Mouse (Mus musculus) liver, embryonic 16.5 days (tissue): ENCODE measurements around the gene Pttg1ip. TPM values are rescaled to one million over a fixed set of nuclear protein-coding genes. Genes with fewer than 3 reads are reported as not detected.
A peak's percentile ranks its signal among the peaks of the same experiment; 100 is the strongest.

Source experiments
- ATAC-seq: fragments of 200-750 bp; cut with Nextera tagmentation; 2 replicates; pipeline ENCODE4 v1.8.0; 2017; ENCODE audit warnings: low read depth, mild to moderate bottlenecking, moderate number of reproducible peaks, moderate library complexity
- H3K27ac ChIP-seq: fragments of 300-500 bp; sonication (generic); 2 replicates; pipeline ENCODE4 v1.5.1; 2014; ENCODE audit warnings: mild to moderate bottlenecking, low read length
- H3K27me3 ChIP-seq: fragments of 300-500 bp; sonication (generic); 2 replicates; pipeline ENCODE4 v1.6.1; 2014; ENCODE audit warnings: low read depth, low read length, mixed read lengths; ENCODE audit not compliant: control insufficient read depth, insufficient read depth
- H3K36me3 ChIP-seq: fragments of 300-500 bp; sonication (generic); 2 replicates; pipeline ENCODE4 v1.6.1; 2014; ENCODE audit warnings: mild to moderate bottlenecking; ENCODE audit not compliant: control insufficient read depth, insufficient read depth
- H3K4me1 ChIP-seq: fragments of 300-500 bp; sonication (generic); 2 replicates; pipeline ENCODE4 v1.6.1; 2014; ENCODE audit warnings: low read depth, low read length, mixed read lengths; ENCODE audit not compliant: control insufficient read depth
- H3K4me2 ChIP-seq: fragments of 300-500 bp; sonication (generic); 2 replicates; pipeline ENCODE4 v1.6.1; 2014; ENCODE audit warnings: low read depth, low read length, mixed read lengths
- H3K4me3 ChIP-seq: fragments of 300-500 bp; sonication (generic); 2 replicates; pipeline ENCODE4 v1.5.1; 2014; ENCODE audit warnings: low read depth, mild to moderate bottlenecking, low read length
- H3K9ac ChIP-seq: fragments of 300-500 bp; sonication (generic); 2 replicates; pipeline ENCODE4 v1.6.1; 2014; ENCODE audit warnings: low read depth, low read length
- H3K9me3 ChIP-seq: fragments of 300-500 bp; sonication (generic); replicated peaks from 2 replicates; pipeline ENCODE4 v1.6.1; 2016; ENCODE audit warnings: low read length; ENCODE audit not compliant: control insufficient read depth
- WGBS: fragments of 180-500 bp; shearing (Covaris S2); extraction: QIAGEN DNeasy Blood & Tissue Kit; methylation state at CpG from one replicate; pipeline ENCODE4 v1.1.7; 2014; ENCODE audit not compliant: insufficient replicate concordance; 5-methylcytosine and 5-hydroxymethylcytosine counted together
- polyA plus RNA-seq: library from polyadenylated mRNA; unstranded; fragments of >200 nt; fragmentation: Nextera tagmentation; extraction: Ambion mirVana; gene quantifications from 2 replicates; pipeline ENCODE4 v1.2.1, GENCODE M21; 2015

Gene Pttg1ip
- polyA plus RNA-seq, 1 experiment from 2014 or later = 94.5 TPM

DNA sequence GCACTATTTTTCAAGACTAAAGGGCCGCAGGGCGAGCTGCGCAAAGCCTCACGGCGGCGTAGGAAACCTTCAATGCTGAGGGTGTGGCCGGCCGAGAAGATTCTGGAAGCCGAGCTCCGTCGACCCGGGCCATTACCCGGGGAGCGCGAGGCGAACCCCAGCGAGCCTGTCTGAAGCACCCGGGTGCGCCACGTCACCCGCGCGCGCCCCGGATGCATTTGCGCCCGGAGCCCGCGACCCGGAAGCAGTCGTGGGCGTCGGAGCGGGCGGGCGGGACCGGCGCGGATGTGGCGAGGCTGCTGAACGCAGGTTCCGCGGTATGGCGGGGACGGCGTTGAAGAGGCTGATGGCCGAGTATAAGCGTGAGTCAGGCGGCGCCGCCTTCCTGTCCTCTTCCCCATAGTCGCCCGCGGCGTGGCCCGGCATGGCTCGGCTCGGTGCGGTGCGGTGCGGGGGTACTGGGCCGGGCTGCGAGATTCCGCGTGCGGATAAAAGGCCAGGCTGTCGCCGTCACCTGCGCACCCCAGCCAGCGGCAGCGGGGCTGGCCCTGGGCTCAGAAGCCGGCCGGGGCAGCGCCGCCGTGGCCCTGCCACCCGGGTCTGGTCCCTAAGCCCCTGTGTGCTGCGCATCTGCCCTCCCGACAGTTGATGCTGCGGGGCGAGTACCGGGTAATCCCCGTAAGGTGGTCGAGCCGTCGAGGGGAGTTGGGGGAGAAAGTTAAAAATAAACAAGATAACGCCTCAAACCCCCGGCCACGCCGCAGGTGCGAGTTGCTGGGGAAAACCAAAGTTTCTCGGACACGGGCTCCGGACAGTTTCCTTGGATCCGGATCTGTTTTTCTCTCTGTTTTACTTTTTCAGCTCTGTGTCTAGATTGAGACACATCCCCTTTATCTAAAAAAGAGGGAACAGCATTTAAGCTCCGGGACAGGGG, 40.8 kb downstream of the Pttg1ip start, which contains the start of gene Ube2g2:
TSS of gene Ube2g2 (plus strand) at position 221 of the 934 bp plus-strand sequence.
- Histone ChIP-seq H3K27ac (peak within 1 kb of the TSS; percentile 93), H3K4me1 (peaks cover 36% of the 10 kb centered on the region), H3K9me3 (no peaks in the 10 kb centered on the region), H3K4me3 (peak within 1 kb of the TSS; percentile 85), H3K36me3 (peaks cover 2% of the 10 kb centered on the region; the same call in 1 of the 2 replicates), H3K4me2 (peak within 1 kb of the TSS; percentile 70), H3K9ac (peak within 1 kb of the TSS; percentile 92), H3K27me3 (no peaks in the 10 kb centered on the region)
- WGBS = under 1% methylated on average over 95 of the region's 96 CpGs
- peak; percentile 94 for ATAC-seq

GRCm38 (mm10) chr10:77623069-77623492, 41.6 kb downstream of the Pttg1ip start:
- no peaks in the 10 kb centered on the region for H3K9me3 ChIP-seq
- peaks cover 34% of the 10 kb centered on the region for H3K4me1 ChIP-seq
- H3K4me3 ChIP-seq = peak overlapping the region; percentile 85
- no peak for ATAC-seq
- H3K36me3 ChIP-seq = no peaks in the 10 kb centered on the region
- peak overlapping the region; percentile 62 for H3K4me2 ChIP-seq
- H3K27me3 ChIP-seq = no peaks in the 10 kb centered on the region
- H3K9ac ChIP-seq = peak overlapping the region; percentile 92
- peak overlapping the region; percentile 93 for H3K27ac ChIP-seq
- 11% methylated on average over 8 of the region's 8 CpGs for WGBS

DNA sequence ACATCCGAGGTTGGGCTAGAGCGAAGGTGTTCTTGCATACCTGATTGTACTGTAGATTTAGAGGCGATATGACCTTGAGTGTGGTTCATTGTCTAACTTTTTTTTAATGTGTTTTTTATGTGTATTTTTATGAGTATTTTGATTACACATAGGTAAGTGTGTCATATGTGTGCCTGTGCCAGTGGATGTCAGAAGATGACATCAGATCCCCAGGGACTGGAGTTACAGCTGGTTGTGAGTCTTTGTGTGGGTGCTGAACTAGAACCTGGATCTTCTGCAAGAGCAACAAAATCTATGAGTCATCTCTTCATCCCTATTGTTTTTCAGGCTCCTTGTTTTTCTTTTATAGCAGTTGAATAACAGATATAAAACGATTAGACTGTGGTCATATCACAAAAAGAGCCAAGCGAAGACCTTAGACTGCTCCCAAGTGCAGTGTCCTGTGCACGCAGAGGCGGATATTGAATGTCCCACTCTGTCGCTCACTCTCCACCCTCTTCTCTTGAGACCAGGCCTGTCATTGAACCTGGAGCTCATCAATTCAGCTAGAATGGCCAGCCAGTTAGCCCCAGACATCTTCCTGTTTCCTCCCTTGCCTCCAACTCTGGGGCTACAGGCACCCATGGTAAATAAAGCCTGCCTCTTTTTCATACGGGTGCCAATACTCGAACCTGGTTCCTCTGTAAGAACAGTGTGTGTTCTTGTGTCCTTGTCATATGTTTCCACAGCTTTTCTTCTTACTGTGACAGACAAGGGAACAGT, 42.3 kb downstream of the Pttg1ip start:
- Histone ChIP-seq H3K4me2 (peak overlapping the region; percentile 62), H3K4me3 (peak overlapping the region; percentile 85), H3K4me1 (peaks cover 34% of the 10 kb centered on the region), H3K36me3 (no peaks in the 10 kb centered on the region), H3K9me3 (no peaks in the 10 kb centered on the region), H3K27ac (0 out of 2 replicates have a peak overlapping the region, but pooled peaks have one; percentile 13), H3K27me3 (no peaks in the 10 kb centered on the region), H3K9ac (no peak overlapping the region; the same call in 1 of the 2 replicates)
- ATAC-seq = no peak
- WGBS = 78% methylated on average over 10 of the region's 10 CpGs

GRCm38 (mm10) chr10:77624570-77624995, 43.1 kb downstream of the Pttg1ip start:
- Histone ChIP-seq H3K27me3 (no peaks in the 10 kb centered on the region), H3K36me3 (no peaks in the 10 kb centered on the region), H3K27ac (0 out of 2 replicates have a peak overlapping the region, but pooled peaks have one; percentile 13), H3K4me2 (no peak overlapping the region), H3K4me3 (no peak overlapping the region), H3K4me1 (peaks cover 34% of the 10 kb centered on the region), H3K9me3 (no peaks in the 10 kb centered on the region), H3K9ac (no peak overlapping the region)
- 68% methylated on average over 7 of the region's 7 CpGs for WGBS
- no peak for ATAC-seq

- ATAC-seq = no peak
- Histone ChIP-seq H3K4me3 (no peak overlapping the region), H3K27me3 (no peaks in the 10 kb centered on the region), H3K4me1 (peaks cover 37% of the 10 kb centered on the region), H3K9me3 (no peaks in the 10 kb centered on the region), H3K27ac (peak overlapping the region; percentile 23; the same call in 1 of the 2 replicates), H3K4me2 (no peak overlapping the region), H3K9ac (no peak overlapping the region), H3K36me3 (no peaks in the 10 kb centered on the region)
- WGBS = 71% methylated on average over 7 of the region's 7 CpGs
Observed at GRCm38 (mm10) chr10:77626036-77626435, 44.5 kb downstream of the Pttg1ip start.

DNA sequence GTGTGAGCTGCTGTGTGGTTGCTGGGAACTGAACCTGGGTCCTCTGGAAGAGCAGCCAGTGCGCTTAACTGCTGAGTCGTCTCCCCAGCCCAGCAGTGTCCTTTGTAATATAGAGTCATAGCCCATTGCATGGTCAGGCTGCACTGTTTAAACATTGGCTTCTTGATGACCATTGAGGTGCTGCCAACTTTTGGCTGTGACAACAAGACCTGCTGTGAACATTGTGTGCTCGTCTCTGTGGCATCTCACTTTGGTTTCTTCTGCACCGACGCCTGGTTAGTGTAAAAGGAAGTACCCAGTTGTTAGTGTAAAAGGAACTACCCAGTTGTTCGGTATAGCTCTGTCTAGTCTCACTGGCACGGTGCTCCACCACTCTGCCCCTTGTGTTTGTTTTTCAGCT, 45.1 kb downstream of the Pttg1ip start:
- 31% methylated on average over 7 of the region's 7 CpGs for WGBS
- Histone ChIP-seq H3K27ac (peak overlapping the region; percentile 35), H3K27me3 (no peaks in the 10 kb centered on the region), H3K4me2 (no peak overlapping the region), H3K4me3 (no peak overlapping the region), H3K36me3 (peaks cover 5% of the 10 kb centered on the region), H3K9me3 (no peaks in the 10 kb centered on the region), H3K4me1 (peaks cover 34% of the 10 kb centered on the region), H3K9ac (no peak overlapping the region)
- ATAC-seq = no peak

- peaks cover 10% of the 10 kb centered on the region for H3K36me3 ChIP-seq
- H3K27ac ChIP-seq = no peak overlapping the region
- no peaks in the 10 kb centered on the region for H3K27me3 ChIP-seq
- no peak overlapping the region for H3K9ac ChIP-seq
- no peak overlapping the region for H3K4me3 ChIP-seq
- ATAC-seq = 0 out of 2 replicates have a peak, but pooled peaks have one; percentile 28
- H3K4me1 ChIP-seq = peaks cover 31% of the 10 kb centered on the region
- H3K4me2 ChIP-seq = no peak overlapping the region
- no peaks in the 10 kb centered on the region for H3K9me3 ChIP-seq
- WGBS = 30% methylated on average over 2 of the region's 2 CpGs
Observed at GRCm38 (mm10) chr10:77627497-77627896, 46.0 kb downstream of the Pttg1ip start.

- no peak overlapping the region for H3K4me3 ChIP-seq
- no peak overlapping the region for H3K4me2 ChIP-seq
- 84% methylated on average over 3 of the region's 3 CpGs for WGBS
- H3K9me3 ChIP-seq = no peaks in the 10 kb centered on the region
- H3K27me3 ChIP-seq = no peaks in the 10 kb centered on the region
- ATAC-seq = no peak
- no peak overlapping the region for H3K27ac ChIP-seq
- H3K36me3 ChIP-seq = peaks cover 18% of the 10 kb centered on the region
- H3K4me1 ChIP-seq = peaks cover 24% of the 10 kb centered on the region
- no peak overlapping the region for H3K9ac ChIP-seq
Observed at GRCm38 (mm10) chr10:77629163-77629562, 47.6 kb downstream of the Pttg1ip start.
